Comparison of ENCODE assay signal across 9 mouse cellular contexts in genomic region chr10:117717583-117717982, GRCm38 (mm10). TPM values are rescaled to one million over a fixed set of nuclear protein-coding genes. Genes with fewer than 3 reads are reported as not detected.
DNase-seq lines count a peak whose midpoint lies in the region; ATAC-seq and TF ChIP-seq lines count a peak whose summit lies in the region.
"Had no signal": no experiment of that assay in that cellular context is flagged by ENCODE, and none has a peak within 500 bp of the region (broad histone marks: within the 10 kb centered on the region; RNA-seq: fewer than 3 reads in every experiment).

No protein-coding gene starts in this region.

- no peaks in the 10 kb centered on the region for H3K27me3 ChIP-seq in hindbrain, embryonic 14.5 days (ENCODE audit: control insufficient read depth, insufficient read depth, low read length)
- no peaks in the 10 kb centered on the region for H3K27me3 ChIP-seq in hindbrain, postnatal 0 days (ENCODE audit: insufficient read depth, low read length)
- H3K27me3 ChIP-seq in embryonic facial prominence, embryonic 10.5 days (replicated peaks; ENCODE audit: low read depth, poor library complexity, severe bottlenecking): no peaks in the 10 kb centered on the region
- no peaks in the 10 kb centered on the region for H3K27me3 ChIP-seq in liver, postnatal 0 days (ENCODE audit: insufficient read depth, low read length)

- WGBS in hindbrain, embryonic 14.5 days: 15% methylated on average over 4 of the region's 4 CpGs
- WGBS in hindbrain, postnatal 0 days: 15% methylated on average over 4 of the region's 4 CpGs
- 11% methylated on average over 4 of the region's 4 CpGs for WGBS in embryonic facial prominence, embryonic 10.5 days
- WGBS in liver, postnatal 0 days (ENCODE audit: insufficient replicate concordance): 6% methylated on average over 4 of the region's 4 CpGs

- no peak for DNase-seq in hindbrain, embryonic 14.5 days (ENCODE audit: low spot score)
- DNase-seq in hindbrain, postnatal 0 days (ENCODE audit: low spot score): no peak
- DNase-seq in embryonic facial prominence, embryonic 10.5 days (ENCODE audit: low spot score): peak; percentile 60
- DNase-seq in heart, postnatal 4 days: peak; percentile 43
- DNase-seq in liver, postnatal 0 days: peak; percentile 48
- DNase-seq in right cerebral cortex, adult 2 months (ENCODE audit: low spot score in 2 of 2): no peak
- DNase-seq in layer of hippocampus, postnatal 10 days (ENCODE audit: low spot score in 2 of 2): no peak
- DNase-seq in frontal cortex, adult 2 months (ENCODE audit: extremely low spot score in 1 of 2, low spot score in 1 of 2): no peak

- H3K4me2 ChIP-seq in hindbrain, embryonic 14.5 days (replicated peaks): 0 out of 2 replicates have a peak overlapping the region, but pooled peaks have one; percentile 4
- no peak overlapping the region for H3K4me2 ChIP-seq in hindbrain, postnatal 0 days (ENCODE audit: low read depth, low read length)
- H3K4me2 ChIP-seq in liver, postnatal 0 days (ENCODE audit: low read depth, low read length): no peak overlapping the region

- ATAC-seq in hindbrain, embryonic 14.5 days (ENCODE audit: low FRiP score): no peak
- ATAC-seq in hindbrain, postnatal 0 days: no peak
- ATAC-seq in liver, postnatal 0 days: peak; percentile 76

- TF ChIP-seq EP300 in liver, postnatal 0 days (IDR thresholded peaks at IDR 0.05; ENCODE audit: low read depth): no peak

- no peak for TF ChIP-seq CTCF in hindbrain, postnatal 0 days (IDR thresholded peaks at IDR 0.05; ENCODE audit: low read depth)
- no peak for TF ChIP-seq CTCF in liver, postnatal 0 days (IDR thresholded peaks at IDR 0.05; ENCODE audit: low read depth)

- no peaks in the 10 kb centered on the region; the same call in 1 of the 2 replicates for H3K4me1 ChIP-seq in hindbrain, embryonic 14.5 days (replicated peaks; ENCODE audit: control insufficient read depth, insufficient read depth, low read length)
- H3K4me1 ChIP-seq in hindbrain, postnatal 0 days (ENCODE audit: insufficient read depth, low read length): no peaks in the 10 kb centered on the region
- peaks cover 16% of the 10 kb centered on the region for H3K4me1 ChIP-seq in embryonic facial prominence, embryonic 10.5 days
- H3K4me1 ChIP-seq in liver, postnatal 0 days (ENCODE audit: insufficient read depth): peaks cover 4% of the 10 kb centered on the region; the same call in 1 of the 2 replicates

- no peaks in the 10 kb centered on the region for H3K36me3 ChIP-seq in hindbrain, embryonic 14.5 days (replicated peaks; ENCODE audit: control insufficient read depth, insufficient read depth)
- no peaks in the 10 kb centered on the region for H3K36me3 ChIP-seq in hindbrain, postnatal 0 days (ENCODE audit: insufficient read depth, low read length)
- H3K36me3 ChIP-seq in embryonic facial prominence, embryonic 10.5 days (replicated peaks): no peaks in the 10 kb centered on the region
- H3K36me3 ChIP-seq in liver, postnatal 0 days (replicated peaks; ENCODE audit: insufficient read depth, low read length): no peaks in the 10 kb centered on the region

- H3K9ac ChIP-seq in hindbrain, embryonic 14.5 days: no peak overlapping the region
- no peak overlapping the region for H3K9ac ChIP-seq in hindbrain, postnatal 0 days (replicated peaks; ENCODE audit: low read length)
- no peak overlapping the region for H3K9ac ChIP-seq in liver, postnatal 0 days (replicated peaks)
- H3K9ac ChIP-seq: liver, embryonic 14.5 days had no signal

- H3K27ac ChIP-seq in hindbrain, embryonic 14.5 days: no peak overlapping the region
- no peak overlapping the region for H3K27ac ChIP-seq in hindbrain, postnatal 0 days
- peak overlapping the region; percentile 48 for H3K27ac ChIP-seq in embryonic facial prominence, embryonic 10.5 days (replicated peaks)
- H3K27ac ChIP-seq in liver, postnatal 0 days (ENCODE audit: low read depth): peak overlapping the region; percentile 56
- H3K27ac ChIP-seq: liver, embryonic 14.5 days had no signal

- H3K4me3 ChIP-seq in hindbrain, embryonic 14.5 days (replicated peaks; ENCODE audit: low read length): no peak overlapping the region
- H3K4me3 ChIP-seq in hindbrain, postnatal 0 days (ENCODE audit: low read length): no peak overlapping the region
- H3K4me3 ChIP-seq in embryonic facial prominence, embryonic 10.5 days: no peak overlapping the region
- no peak overlapping the region for H3K4me3 ChIP-seq in liver, postnatal 0 days (ENCODE audit: low read depth, low read length)

- H3K9me3 ChIP-seq in hindbrain, embryonic 14.5 days (ENCODE audit: control insufficient read depth, low read length): no peaks in the 10 kb centered on the region
- no peaks in the 10 kb centered on the region for H3K9me3 ChIP-seq in hindbrain, postnatal 0 days (ENCODE audit: low read length)
- no peaks in the 10 kb centered on the region for H3K9me3 ChIP-seq in embryonic facial prominence, embryonic 10.5 days
- H3K9me3 ChIP-seq in liver, postnatal 0 days (ENCODE audit: low read length): no peaks in the 10 kb centered on the region

RNA-seq across cellular contexts. Expression of gene Mdm2, which starts 7.0 kb away (rescaled TPM):
- 47.2 and 48.4 TPM in 2 replicates for polyA plus RNA-seq in hindbrain, embryonic 14.5 days (2014; fragmentation: Nextera tagmentation; extraction: Ambion mirVana)
- 28.9 and 47.8 TPM in 2 replicates for total RNA-seq in hindbrain, postnatal 0 days (2014; rRNA removed)
- 24.6 and 26.7 TPM in 2 replicates for polyA plus RNA-seq in hindbrain, postnatal 0 days (2015; fragmentation: Nextera tagmentation; extraction: Ambion mirVana)
- 58.9 and 64.4 TPM in 2 replicates for polyA plus RNA-seq in embryonic facial prominence, embryonic 10.5 days (2016; fragmentation: Nextera tagmentation; extraction: Ambion mirVana)
- total RNA-seq in heart, postnatal 4 days (2021): 10 to 100 TPM; 48.4 to 50.8 TPM
- polyA plus RNA-seq in liver, postnatal 0 days (2015; fragmentation: Nextera tagmentation; extraction: Ambion mirVana): 10.5 and 11.3 TPM in 2 replicates
- total RNA-seq in layer of hippocampus, postnatal 10 days (2021): 10 to 100 TPM; 51.5 to 57.3 TPM
- 72.1 and 74.5 TPM in 2 replicates for polyA plus RNA-seq in frontal cortex, adult 2 months (2012; rRNA removed)

RNA-seq across cellular contexts. Expression of gene Slc35e3, which starts 28.6 kb away (rescaled TPM):
- polyA plus RNA-seq in hindbrain, embryonic 14.5 days (2014; fragmentation: Nextera tagmentation; extraction: Ambion mirVana): 24.8 and 28.9 TPM in 2 replicates
- 23.9 and 27.0 TPM in 2 replicates for total RNA-seq in hindbrain, postnatal 0 days (2014; rRNA removed)
- 23.8 and 24.9 TPM in 2 replicates for polyA plus RNA-seq in hindbrain, postnatal 0 days (2015; fragmentation: Nextera tagmentation; extraction: Ambion mirVana)
- polyA plus RNA-seq in embryonic facial prominence, embryonic 10.5 days (2016; fragmentation: Nextera tagmentation; extraction: Ambion mirVana): 20.2 and 24.7 TPM in 2 replicates
- 1 to 10 TPM; 7.3 to 8.8 TPM for total RNA-seq in heart, postnatal 4 days (2021)
- polyA plus RNA-seq in liver, postnatal 0 days (2015; fragmentation: Nextera tagmentation; extraction: Ambion mirVana): 2.8 and 3.7 TPM in 2 replicates
- total RNA-seq in layer of hippocampus, postnatal 10 days (2021): 10 to 100 TPM; 31.1 to 34.6 TPM
- 17.7 and 19.0 TPM in 2 replicates for polyA plus RNA-seq in frontal cortex, adult 2 months (2012; rRNA removed)

Comparison
In these comparisons a context has a peak if more than half of its experiments do, and no peak if none do; other contexts are left out.
1. DNase-seq: peak in embryonic facial prominence, embryonic 10.5 days (single experiment), heart, postnatal 4 days (single experiment) and liver, postnatal 0 days (single experiment); none in hindbrain, embryonic 14.5 days (single experiment), hindbrain, postnatal 0 days (single experiment), right cerebral cortex, adult 2 months (0 of 2), layer of hippocampus, postnatal 10 days (0 of 2) and frontal cortex, adult 2 months (0 of 2).
2. H3K27ac ChIP-seq: peak in embryonic facial prominence, embryonic 10.5 days (single experiment) and liver, postnatal 0 days (single experiment); none in hindbrain, embryonic 14.5 days (single experiment) and hindbrain, postnatal 0 days (single experiment).